Mouse (Mus musculus) small intestine, adult 2 months (tissue): ENCODE measurements around the gene Ston2.

Source experiments
- CTCF ChIP-seq: fragments of 200-500 bp; IDR thresholded peaks from 2 replicates; pipeline ENCODE4 v1.5.1; 2012; ENCODE audit warnings: low read depth, mild to moderate bottlenecking, control low read depth, inconsistent platforms, low read length, moderate library complexity, mixed read lengths; ENCODE audit not compliant: insufficient replicate concordance, insufficient read length; ENCODE audit errors: extremely low read depth
- POLR2A ChIP-seq: fragments of 200-500 bp; IDR thresholded peaks from 2 replicates; pipeline ENCODE4 v1.6.1; 2012; ENCODE audit warnings: low read depth, mild to moderate bottlenecking, control low read depth, inconsistent platforms, low read length, moderate library complexity

- TF ChIP-seq CTCF (no peak), POLR2A (no peak)
Observed at GRCm38 (mm10) chr12:91778211-91779003, 9.8 kb downstream of the Ston2 start.
